Mouse (Mus musculus): Measurements from ENCODE around the gene Ano10. TPM values are rescaled to one million over a fixed set of nuclear protein-coding genes. Genes with fewer than 3 reads are reported as not detected.

The Ano10 gene
- polyA plus RNA-seq, 1 experiment = 19.6 TPM

DNA sequence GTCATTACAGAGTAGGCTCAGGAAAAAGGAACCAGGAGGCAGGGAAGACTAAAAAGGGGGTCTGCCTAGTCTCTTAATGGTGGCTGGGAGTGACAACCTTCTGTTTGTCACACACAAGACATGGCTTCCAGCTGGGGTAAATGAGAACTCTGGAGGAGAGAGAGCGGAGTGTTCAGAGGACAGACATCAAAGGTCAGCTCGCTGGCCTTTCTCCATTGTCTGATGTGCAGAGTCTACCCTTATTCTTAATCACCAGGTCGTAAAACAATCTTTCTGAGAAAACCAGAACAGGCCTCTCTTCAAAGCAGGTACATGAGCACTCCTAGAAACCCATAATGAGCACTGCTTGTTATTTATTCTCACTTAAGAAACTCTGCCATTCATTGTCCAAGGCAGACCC is 5.8 kb downstream of the Ano10 start:
- Histone ChIP-seq H3K9me3 (replicated peaks; ENCODE audit: control insufficient read depth, insufficient read depth, low read length, poor library complexity, severe bottlenecking) (no peaks in the 10 kb centered on the region), H3K27ac (ENCODE audit: insufficient read depth, low read length) (no peak overlapping the region), H3K27me3 (ENCODE audit: control insufficient read depth, insufficient read depth, low read length, poor library complexity, severe bottlenecking) (no peaks in the 10 kb centered on the region), H3K4me3 (ENCODE audit: low read depth, low read length) (no peak overlapping the region), H3K36me3 (ENCODE audit: control insufficient read depth, insufficient read depth, low read length, poor library complexity, severe bottlenecking) (no peaks in the 10 kb centered on the region), H3K9ac (ENCODE audit: low read depth, poor library complexity, severe bottlenecking) (no peak overlapping the region), H3K4me1 (ENCODE audit: control insufficient read depth, insufficient read depth, low read length) (no peaks in the 10 kb centered on the region)
- TF ChIP-seq EP300 (IDR thresholded peaks at IDR 0.05; ENCODE audit: insufficient read depth, low read depth, low read length) = no peak
- TF ChIP-seq CTCF (IDR thresholded peaks at IDR 0.05; ENCODE audit: low read depth, low read length) = no peak
- no peak for TF ChIP-seq POLR2A (IDR thresholded peaks at IDR 0.05; ENCODE audit: insufficient read depth, low read length)

DNA sequence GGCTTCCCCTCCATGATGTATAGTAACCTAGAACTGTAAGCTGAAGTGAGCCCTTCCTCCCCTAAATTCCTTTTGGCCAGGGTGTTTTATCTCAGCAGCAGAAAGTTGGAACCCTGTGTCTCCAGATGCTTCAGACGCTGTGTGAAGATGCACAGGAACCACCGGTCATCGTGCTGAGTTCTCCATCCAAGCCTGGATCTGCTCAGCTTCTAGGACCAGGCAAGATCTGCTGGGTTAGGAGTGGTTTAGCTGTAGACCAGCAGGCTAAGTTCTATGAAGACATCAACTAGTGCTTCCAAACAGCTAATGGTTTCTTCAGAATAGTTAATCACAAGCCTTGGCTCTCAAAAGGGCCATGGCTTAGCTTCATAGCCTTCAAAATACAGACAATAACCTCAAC is 6.7 kb downstream of the Ano10 start:
- H3K4me1 ChIP-seq (ENCODE audit: control insufficient read depth, insufficient read depth, low read length) = no peaks in the 10 kb centered on the region
- TF ChIP-seq POLR2A (IDR thresholded peaks at IDR 0.05; ENCODE audit: insufficient read depth, low read length) = no peak
- TF ChIP-seq EP300 (IDR thresholded peaks at IDR 0.05; ENCODE audit: insufficient read depth, low read depth, low read length) = no peak
- TF ChIP-seq CTCF (IDR thresholded peaks at IDR 0.05; ENCODE audit: low read depth, low read length) = no peak
- H3K4me3 ChIP-seq (ENCODE audit: low read depth, low read length) = no peak overlapping the region
- no peaks in the 10 kb centered on the region for H3K27me3 ChIP-seq (ENCODE audit: control insufficient read depth, insufficient read depth, low read length, poor library complexity, severe bottlenecking)
- H3K9ac ChIP-seq (ENCODE audit: low read depth, poor library complexity, severe bottlenecking) = no peak overlapping the region
- no peaks in the 10 kb centered on the region for H3K36me3 ChIP-seq (ENCODE audit: control insufficient read depth, insufficient read depth, low read length, poor library complexity, severe bottlenecking)
- H3K27ac ChIP-seq (ENCODE audit: insufficient read depth, low read length) = no peak overlapping the region
- H3K9me3 ChIP-seq (replicated peaks; ENCODE audit: control insufficient read depth, insufficient read depth, low read length, poor library complexity, severe bottlenecking) = 0 out of 2 replicates have a peak, but pooled peaks cover 4% of the 10 kb centered on the region

DNA sequence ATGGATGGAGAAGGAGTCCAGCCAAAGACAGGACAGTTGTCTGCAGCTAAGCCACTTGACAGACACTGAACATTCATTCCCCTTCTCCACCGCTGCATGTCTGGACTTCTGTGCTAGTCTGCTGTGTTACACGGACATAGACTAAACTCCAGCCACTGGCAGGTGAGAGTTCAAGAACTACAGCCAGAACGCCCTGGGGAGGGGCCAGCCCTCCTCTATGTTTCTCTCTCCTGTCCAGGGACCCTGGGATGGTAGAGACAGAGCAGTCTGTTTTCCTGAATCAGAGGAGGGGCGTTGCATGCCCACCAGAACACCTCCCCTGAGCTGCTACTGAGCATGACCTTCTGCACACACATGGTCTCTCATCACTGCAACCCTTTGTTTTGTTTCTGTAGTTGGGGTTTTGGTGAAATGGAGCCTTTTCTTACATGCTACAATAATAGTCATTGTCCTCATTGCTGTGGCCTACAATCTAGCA is 8.4 kb downstream of the Ano10 start:
- no peaks in the 10 kb centered on the region for H3K36me3 ChIP-seq (ENCODE audit: control insufficient read depth, insufficient read depth, low read length, poor library complexity, severe bottlenecking)
- TF ChIP-seq CTCF (IDR thresholded peaks at IDR 0.05; ENCODE audit: low read depth, low read length) (no peak), POLR2A (IDR thresholded peaks at IDR 0.05; ENCODE audit: insufficient read depth, low read length) (no peak), EP300 (IDR thresholded peaks at IDR 0.05; ENCODE audit: insufficient read depth, low read depth, low read length) (no peak)
- no peak overlapping the region for H3K9ac ChIP-seq (ENCODE audit: low read depth, poor library complexity, severe bottlenecking)
- H3K4me1 ChIP-seq (ENCODE audit: control insufficient read depth, insufficient read depth, low read length) = no peaks in the 10 kb centered on the region
- no peak overlapping the region for H3K4me3 ChIP-seq (ENCODE audit: low read depth, low read length)
- H3K27ac ChIP-seq (ENCODE audit: insufficient read depth, low read length) = no peak overlapping the region
- peaks cover 7% of the 10 kb centered on the region for H3K27me3 ChIP-seq (ENCODE audit: control insufficient read depth, insufficient read depth, low read length, poor library complexity, severe bottlenecking)
- H3K9me3 ChIP-seq (replicated peaks; ENCODE audit: control insufficient read depth, insufficient read depth, low read length, poor library complexity, severe bottlenecking) = peaks cover 17% of the 10 kb centered on the region

DNA sequence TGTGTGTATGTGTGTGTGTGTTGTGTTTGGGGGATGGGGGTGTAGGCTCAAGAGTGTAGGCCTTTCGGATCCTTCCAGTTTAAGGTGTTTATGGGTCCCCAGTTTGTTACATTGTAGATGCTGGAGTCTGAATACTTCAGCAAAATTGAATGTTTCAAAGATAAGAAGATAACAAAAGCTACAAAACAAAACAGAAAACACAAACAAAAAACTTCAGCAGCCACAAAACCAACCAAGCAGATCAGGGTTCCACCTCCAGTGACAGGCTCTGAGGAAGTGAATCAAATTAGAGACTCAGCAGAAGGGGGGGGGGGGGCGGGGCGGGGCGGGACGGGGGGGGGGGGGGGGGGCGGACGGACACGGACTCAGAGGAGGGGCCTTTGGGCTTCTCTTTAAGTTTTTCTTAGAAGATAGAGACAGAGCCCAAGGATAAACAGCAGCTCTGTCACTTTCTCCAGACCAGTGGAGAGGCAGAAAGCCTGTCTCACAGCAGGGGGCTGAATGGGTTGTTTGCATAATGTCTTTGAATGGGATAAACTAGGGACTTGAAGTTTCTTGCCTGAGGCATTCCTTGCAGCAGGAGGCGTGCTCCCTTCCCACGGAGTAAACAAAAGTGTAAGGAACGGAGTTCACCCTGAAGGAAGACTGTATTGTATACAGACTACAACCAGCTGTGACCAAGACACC is 8.9 kb downstream of the Ano10 start:
- Histone ChIP-seq H3K4me3 (ENCODE audit: low read depth, low read length) (no peak overlapping the region), H3K9ac (ENCODE audit: low read depth, poor library complexity, severe bottlenecking) (no peak overlapping the region), H3K27ac (ENCODE audit: insufficient read depth, low read length) (no peak overlapping the region), H3K4me1 (ENCODE audit: control insufficient read depth, insufficient read depth, low read length) (no peaks in the 10 kb centered on the region), H3K9me3 (replicated peaks; ENCODE audit: control insufficient read depth, insufficient read depth, low read length, poor library complexity, severe bottlenecking) (peaks cover 23% of the 10 kb centered on the region), H3K27me3 (ENCODE audit: control insufficient read depth, insufficient read depth, low read length, poor library complexity, severe bottlenecking) (peaks cover 7% of the 10 kb centered on the region), H3K36me3 (ENCODE audit: control insufficient read depth, insufficient read depth, low read length, poor library complexity, severe bottlenecking) (no peaks in the 10 kb centered on the region)
- TF ChIP-seq POLR2A (IDR thresholded peaks at IDR 0.05; ENCODE audit: insufficient read depth, low read length) (no peak), EP300 (IDR thresholded peaks at IDR 0.05; ENCODE audit: insufficient read depth, low read depth, low read length) (no peak), CTCF (IDR thresholded peaks at IDR 0.05; ENCODE audit: low read depth, low read length) (no peak)

DNA sequence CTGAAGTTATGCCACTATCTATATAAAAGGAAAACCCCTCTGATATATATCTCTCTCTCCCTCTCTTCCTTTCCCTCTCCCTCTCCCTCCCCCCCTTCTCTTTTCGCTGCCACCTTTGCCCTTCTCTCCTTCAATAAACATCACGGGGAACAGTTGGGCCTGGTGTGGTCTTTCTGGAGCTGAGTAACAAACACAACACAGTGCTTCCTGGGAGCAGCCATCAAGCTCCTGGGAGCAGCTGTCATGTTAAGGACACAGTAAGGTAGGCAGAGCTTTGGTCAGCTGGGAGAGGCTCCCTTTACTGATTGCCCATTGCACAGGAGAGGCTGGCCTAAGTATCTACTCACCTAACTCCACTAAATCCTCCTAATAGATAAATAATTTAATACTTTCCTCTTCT is 9.5 kb downstream of the Ano10 start:
- H3K4me1 ChIP-seq (ENCODE audit: control insufficient read depth, insufficient read depth, low read length) = no peaks in the 10 kb centered on the region
- H3K9me3 ChIP-seq (replicated peaks; ENCODE audit: control insufficient read depth, insufficient read depth, low read length, poor library complexity, severe bottlenecking) = peaks cover 23% of the 10 kb centered on the region
- peaks cover 7% of the 10 kb centered on the region for H3K27me3 ChIP-seq (ENCODE audit: control insufficient read depth, insufficient read depth, low read length, poor library complexity, severe bottlenecking)
- no peaks in the 10 kb centered on the region for H3K36me3 ChIP-seq (ENCODE audit: control insufficient read depth, insufficient read depth, low read length, poor library complexity, severe bottlenecking)
- no peak overlapping the region for H3K9ac ChIP-seq (ENCODE audit: low read depth, poor library complexity, severe bottlenecking)
- H3K27ac ChIP-seq (ENCODE audit: insufficient read depth, low read length) = no peak overlapping the region
- TF ChIP-seq CTCF (IDR thresholded peaks at IDR 0.05; ENCODE audit: low read depth, low read length) (no peak), POLR2A (IDR thresholded peaks at IDR 0.05; ENCODE audit: insufficient read depth, low read length) (no peak), EP300 (IDR thresholded peaks at IDR 0.05; ENCODE audit: insufficient read depth, low read depth, low read length) (no peak)
- H3K4me3 ChIP-seq (ENCODE audit: low read depth, low read length) = no peak overlapping the region

DNA sequence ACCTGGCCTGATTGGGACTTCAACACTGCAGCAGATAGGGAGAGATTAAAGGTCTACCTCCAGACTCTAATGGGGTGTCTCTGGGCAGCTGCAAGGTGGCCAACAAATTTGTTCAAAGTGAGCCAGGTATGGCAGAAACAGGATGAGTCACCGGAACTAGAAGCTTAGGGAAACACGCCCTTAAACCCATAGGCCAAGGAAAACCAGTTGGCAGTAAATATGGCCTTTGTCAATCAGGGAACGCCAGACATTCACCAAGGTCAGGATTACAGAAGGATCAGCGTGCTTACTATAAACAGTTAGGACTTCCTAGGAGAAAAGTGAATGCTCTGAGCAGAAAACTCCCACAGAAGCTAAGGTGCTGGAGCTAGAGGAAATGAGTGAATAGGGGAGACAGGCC is 13.2 kb downstream of the Ano10 start:
- H3K9me3 ChIP-seq (replicated peaks; ENCODE audit: control insufficient read depth, insufficient read depth, low read length, poor library complexity, severe bottlenecking) = peaks cover 37% of the 10 kb centered on the region
- H3K4me3 ChIP-seq (ENCODE audit: low read depth, low read length) = no peak overlapping the region
- H3K4me1 ChIP-seq (ENCODE audit: control insufficient read depth, insufficient read depth, low read length) = no peaks in the 10 kb centered on the region
- H3K27ac ChIP-seq (ENCODE audit: insufficient read depth, low read length) = no peak overlapping the region
- peaks cover 7% of the 10 kb centered on the region for H3K27me3 ChIP-seq (ENCODE audit: control insufficient read depth, insufficient read depth, low read length, poor library complexity, severe bottlenecking)
- TF ChIP-seq EP300 (IDR thresholded peaks at IDR 0.05; ENCODE audit: insufficient read depth, low read depth, low read length) (no peak), CTCF (IDR thresholded peaks at IDR 0.05; ENCODE audit: low read depth, low read length) (no peak), POLR2A (IDR thresholded peaks at IDR 0.05; ENCODE audit: insufficient read depth, low read length) (no peak)
- no peaks in the 10 kb centered on the region for H3K36me3 ChIP-seq (ENCODE audit: control insufficient read depth, insufficient read depth, low read length, poor library complexity, severe bottlenecking)
- H3K9ac ChIP-seq (ENCODE audit: low read depth, poor library complexity, severe bottlenecking) = no peak overlapping the region
